Mouse (Mus musculus) forebrain, postnatal 0 days (tissue): ENCODE data around the gene Mrpl22. TPM values are rescaled to one million over a fixed set of nuclear protein-coding genes. Genes with fewer than 3 reads are reported as not detected.
A peak's percentile ranks its signal among the peaks of the same experiment; 100 is the strongest.
"Not testable (repeated sequence)": the region's sequence is repeated elsewhere in the genome, so short reads cannot be mapped to it uniquely, and the experiment has no call there.

ENCODE experiments used
- ATAC-seq: fragments of 200-750 bp; cut with Nextera tagmentation; 2 replicates; pipeline ENCODE4 v1.8.0; 2017; ENCODE audit warnings: mild to moderate bottlenecking, moderate library complexity
- DNase-seq: peaks from one replicate; pipeline ENCODE4 v3.0.0-alpha.2; 2015
- H3K27ac ChIP-seq: fragments of 300-500 bp; sonication (generic); 2 replicates; pipeline ENCODE4 v1.5.1; 2014; ENCODE audit warnings: low read depth, mild to moderate bottlenecking, antibody characterized with exemption, low read length, moderate library complexity, mixed read lengths
- H3K27me3 ChIP-seq: fragments of 300-500 bp; sonication (generic); 2 replicates; pipeline ENCODE4 v1.6.1; 2014; ENCODE audit warnings: mild to moderate bottlenecking, low read length, mixed read lengths; ENCODE audit not compliant: insufficient read depth
- H3K36me3 ChIP-seq: fragments of 300-500 bp; sonication (generic); 2 replicates; pipeline ENCODE4 v1.6.1; 2014; ENCODE audit warnings: mild to moderate bottlenecking, moderate library complexity; ENCODE audit not compliant: insufficient read depth
- H3K4me1 ChIP-seq: fragments of 300-500 bp; sonication (generic); 2 replicates; pipeline ENCODE4 v1.6.1; 2014; ENCODE audit warnings: antibody characterized with exemption; ENCODE audit not compliant: insufficient read depth
- H3K4me2 ChIP-seq: fragments of 300-500 bp; sonication (generic); 2 replicates; pipeline ENCODE4 v1.6.1; 2014; ENCODE audit warnings: low read depth, mild to moderate bottlenecking, moderate library complexity
- H3K4me3 ChIP-seq: fragments of 300-500 bp; sonication (generic); 2 replicates; pipeline ENCODE4 v1.5.1; 2014; ENCODE audit warnings: low read depth, low read length, mixed read lengths
- H3K9ac ChIP-seq: fragments of 300-500 bp; sonication (generic); 2 replicates; pipeline ENCODE4 v1.6.1; 2014; ENCODE audit warnings: mild to moderate bottlenecking
- H3K9me3 ChIP-seq: fragments of 300-500 bp; sonication (generic); 2 replicates; pipeline ENCODE4 v1.6.1; 2016; ENCODE audit warnings: low read length
- CTCF ChIP-seq: sonication (generic); IDR thresholded peaks from 2 replicates; pipeline ENCODE4 v1.5.1; 2016; ENCODE audit warnings: antibody characterized with exemption, control low read depth, low read depth
- WGBS: fragments of 180-500 bp; shearing (Covaris S2); extraction: QIAGEN DNeasy Blood & Tissue Kit; methylation state at CpG from one replicate; pipeline ENCODE4 v1.1.7; 2014; 5-methylcytosine and 5-hydroxymethylcytosine counted together
- polyA plus RNA-seq: library from polyadenylated mRNA; unstranded; fragments of >200 nt; fragmentation: Nextera tagmentation; extraction: Ambion mirVana; gene quantifications from 2 replicates; pipeline ENCODE4 v1.2.1, GENCODE M21; 2015
- total RNA-seq: library from RNA; depleted of rRNA; stranded (reverse); fragments of >200 nt; gene quantifications from 2 replicates; pipeline ENCODE4 v1.2.3, GENCODE M21; 2014

Mrpl22 gene
- total and polyA plus RNA-seq, 2 experiments from 2014 or later, result 39.4 to 107 TPM

- no peaks in the 10 kb centered on the region for H3K4me1 ChIP-seq
- ATAC-seq (no peak), DNase-seq (no peak)
- no peak for TF ChIP-seq CTCF
- no peak overlapping the region for H3K4me2 ChIP-seq
- no peak overlapping the region for H3K27ac ChIP-seq
- no peak overlapping the region for H3K9ac ChIP-seq
- no peaks in the 10 kb centered on the region for H3K9me3 ChIP-seq
- H3K36me3 ChIP-seq, result peaks cover 77% of the 10 kb centered on the region
- WGBS, result 93% methylated on average over 9 of the region's 9 CpGs
- no peaks in the 10 kb centered on the region for H3K27me3 ChIP-seq
- H3K4me3 ChIP-seq, result no peak overlapping the region
These were observed 16.0 kb upstream of the Mrpl22 start for GRCm38 (mm10) chr11:58155458-58155857.

- H3K27ac ChIP-seq, result no peak overlapping the region
- no peaks in the 10 kb centered on the region for H3K9me3 ChIP-seq
- H3K4me1 ChIP-seq, result no peaks in the 10 kb centered on the region
- no peak for ATAC-seq
- 88% methylated on average over 3 of the region's 3 CpGs for WGBS
- H3K9ac ChIP-seq, result no peak overlapping the region
- H3K4me3 ChIP-seq, result no peak overlapping the region
- H3K36me3 ChIP-seq, result peaks cover 74% of the 10 kb centered on the region
- no peaks in the 10 kb centered on the region for H3K27me3 ChIP-seq
- H3K4me2 ChIP-seq, result no peak overlapping the region
- no peak for TF ChIP-seq CTCF
- DNase-seq, result no peak
These were observed 14.6 kb upstream of the Mrpl22 start for GRCm38 (mm10) chr11:58156871-58157270.

GRCm38 (mm10) chr11:58165072-58165471 is 6.4 kb upstream of the Mrpl22 start:
- peak; percentile 40 for TF ChIP-seq CTCF
- 92% methylated on average over 2 of the region's 2 CpGs for WGBS
- H3K9me3 ChIP-seq, result no peaks in the 10 kb centered on the region
- H3K4me3 ChIP-seq, result no peak overlapping the region
- peaks cover 45% of the 10 kb centered on the region for H3K36me3 ChIP-seq
- no peaks in the 10 kb centered on the region for H3K27me3 ChIP-seq
- no peak overlapping the region for H3K4me2 ChIP-seq
- peaks cover 5% of the 10 kb centered on the region; the same call in 1 of the 2 replicates for H3K4me1 ChIP-seq
- no peak overlapping the region for H3K9ac ChIP-seq
- DNase-seq (no peak), ATAC-seq (no peak)
- no peak overlapping the region for H3K27ac ChIP-seq

- Histone ChIP-seq H3K27me3 (no peaks in the 10 kb centered on the region), H3K4me3 (peak overlapping the region; percentile 67), H3K4me1 (peaks cover 15% of the 10 kb centered on the region; the same call in 1 of the 2 replicates), H3K4me2 (peak overlapping the region; percentile 84), H3K9me3 (no peaks in the 10 kb centered on the region), H3K27ac (no peak overlapping the region), H3K36me3 (peaks cover 26% of the 10 kb centered on the region), H3K9ac (peak overlapping the region; percentile 65)
- under 1% methylated on average over 8 of the region's 8 CpGs for WGBS
- no peak for DNase-seq
- TF ChIP-seq CTCF, result no peak; the same call in 1 of the 2 replicates
- ATAC-seq, result no peak
These were observed 3.7 kb upstream of the Mrpl22 start for GRCm38 (mm10) chr11:58167822-58168166.

- peak within 1 kb of the TSS; percentile 65 for H3K9ac ChIP-seq
- H3K4me3 ChIP-seq, result peak within 1 kb of the TSS; percentile 67
- peaks cover 15% of the 10 kb centered on the region; the same call in 1 of the 2 replicates for H3K4me1 ChIP-seq
- no peaks in the 10 kb centered on the region for H3K27me3 ChIP-seq
- H3K27ac ChIP-seq, result peak within 1 kb of the TSS; percentile 52
- 2% methylated on average over 71 of the region's 71 CpGs for WGBS
- H3K9me3 ChIP-seq, result no peaks in the 10 kb centered on the region
- ATAC-seq (peak; percentile 90), DNase-seq (peak; percentile 91)
- peak; percentile 39; the same call in 1 of the 2 replicates for TF ChIP-seq CTCF
- peak within 1 kb of the TSS; percentile 84 for H3K4me2 ChIP-seq
- peaks cover 22% of the 10 kb centered on the region for H3K36me3 ChIP-seq
These were observed 3.1 kb upstream of the Mrpl22 start, which contains the start of gene Gemin5 for GRCm38 (mm10) chr11:58168167-58168915. Gene Gemin5 (minus strand): TSS chr11:58168539.

GRCm38 (mm10) chr11:58169666-58170065 is 1.8 kb upstream of the Mrpl22 start:
- DNase-seq, result no peak
- peaks cover 15% of the 10 kb centered on the region; the same call in 1 of the 2 replicates for H3K4me1 ChIP-seq
- H3K27ac ChIP-seq, result no peak overlapping the region
- H3K36me3 ChIP-seq, result peaks cover 23% of the 10 kb centered on the region
- no peak overlapping the region for H3K9ac ChIP-seq
- no peaks in the 10 kb centered on the region for H3K27me3 ChIP-seq
- WGBS, result 89% methylated on average over 4 of the region's 4 CpGs
- no peak overlapping the region for H3K4me3 ChIP-seq
- no peak for ATAC-seq
- H3K9me3 ChIP-seq, result no peaks in the 10 kb centered on the region
- no peak overlapping the region for H3K4me2 ChIP-seq
- no peak for TF ChIP-seq CTCF

GRCm38 (mm10) chr11:58179563-58179962 is 8.1 kb downstream of the Mrpl22 start:
- Histone ChIP-seq H3K27ac (no peak overlapping the region), H3K4me2 (no peak overlapping the region), H3K36me3 (peaks cover 43% of the 10 kb centered on the region), H3K27me3 (no peaks in the 10 kb centered on the region), H3K9ac (no peak overlapping the region), H3K4me1 (no peaks in the 10 kb centered on the region), H3K4me3 (no peak overlapping the region), H3K9me3 (no peaks in the 10 kb centered on the region)
- peak; percentile 74 for ATAC-seq
- TF ChIP-seq CTCF, result peak; percentile 89
- WGBS, result 16% methylated on average over 3 of the region's 3 CpGs
- DNase-seq, result peak; percentile 90

GRCm38 (mm10) chr11:58179986-58180385 is 8.5 kb downstream of the Mrpl22 start:
- H3K4me3 ChIP-seq, H3K4me2 ChIP-seq, H3K4me1 ChIP-seq, H3K9me3 ChIP-seq, ATAC-seq, H3K9ac ChIP-seq, H3K27ac ChIP-seq, DNase-seq, H3K27me3 ChIP-seq: not testable (repeated sequence)
- H3K36me3 ChIP-seq, result peaks cover 41% of the 10 kb centered on the region
- WGBS, result 96% methylated on average over 6 of the region's 6 CpGs
